Mouse (Mus musculus): ENCODE results near the gene Qsox1. TPM values are rescaled to one million over a fixed set of nuclear protein-coding genes. Genes with fewer than 3 reads are reported as not detected.

The Qsox1 gene
- polyA plus RNA-seq, 1 experiment from 2014 or later: 12.0 TPM

GRCm38 (mm10) chr1:155808261-155808660 lies 4.4 kb downstream of the Qsox1 start:
- no peak for DNase-seq (ENCODE audit: low spot score)
- Histone ChIP-seq H3K9me3 (ENCODE audit: control insufficient read depth, low read length) (no peaks in the 10 kb centered on the region), H3K27me3 (ENCODE audit: control insufficient read depth, insufficient read depth, low read length) (no peaks in the 10 kb centered on the region), H3K36me3 (replicated peaks; ENCODE audit: control insufficient read depth, insufficient read depth) (peaks cover 3% of the 10 kb centered on the region; the same call in 1 of the 2 replicates), H3K27ac (no peak overlapping the region), H3K4me2 (replicated peaks) (no peak overlapping the region), H3K4me1 (replicated peaks; ENCODE audit: control insufficient read depth, insufficient read depth, low read length) (0 out of 2 replicates have a peak, but pooled peaks cover 7% of the 10 kb centered on the region), H3K4me3 (replicated peaks; ENCODE audit: low read length) (no peak overlapping the region), H3K9ac (no peak overlapping the region)
- 97% methylated on average over 4 of the region's 4 CpGs for WGBS
- ATAC-seq (ENCODE audit: low FRiP score): no peak

- no peaks in the 10 kb centered on the region for H3K27me3 ChIP-seq (ENCODE audit: control insufficient read depth, insufficient read depth, low read length)
- no peak overlapping the region for H3K27ac ChIP-seq
- no peak overlapping the region for H3K9ac ChIP-seq
- peaks cover 12% of the 10 kb centered on the region for H3K36me3 ChIP-seq (replicated peaks; ENCODE audit: control insufficient read depth, insufficient read depth)
- WGBS: 95% methylated on average over 9 of the region's 9 CpGs
- H3K9me3 ChIP-seq (ENCODE audit: control insufficient read depth, low read length): no peaks in the 10 kb centered on the region
- no peak overlapping the region for H3K4me2 ChIP-seq (replicated peaks)
- DNase-seq (ENCODE audit: low spot score) (no peak), ATAC-seq (ENCODE audit: low FRiP score) (no peak)
- H3K4me1 ChIP-seq (replicated peaks; ENCODE audit: control insufficient read depth, insufficient read depth, low read length): no peaks in the 10 kb centered on the region
- no peak overlapping the region for H3K4me3 ChIP-seq (replicated peaks; ENCODE audit: low read length)
Measured at GRCm38 (mm10) chr1:155805607-155806006, 7.1 kb downstream of the Qsox1 start.

- 84% methylated on average over 11 of the region's 11 CpGs for WGBS
- ATAC-seq (ENCODE audit: low FRiP score): no peak
- H3K9me3 ChIP-seq (ENCODE audit: control insufficient read depth, low read length): no peaks in the 10 kb centered on the region
Measured at GRCm38 (mm10) chr1:155801014-155801991, 11.4 kb downstream of the Qsox1 start.

GRCm38 (mm10) chr1:155798000-155798399 lies 14.7 kb downstream of the Qsox1 start:
- ATAC-seq (ENCODE audit: low FRiP score): no peak

More at GRCm38 (mm10) chr1:155801014-155801991, 11.4 kb downstream of the Qsox1 start:
- DNase-seq (ENCODE audit: low spot score): no peak
- Histone ChIP-seq H3K27ac (no peak overlapping the region), H3K36me3 (replicated peaks; ENCODE audit: control insufficient read depth, insufficient read depth) (peaks cover 19% of the 10 kb centered on the region), H3K4me1 (replicated peaks; ENCODE audit: control insufficient read depth, insufficient read depth, low read length) (no peaks in the 10 kb centered on the region), H3K9ac (no peak overlapping the region), H3K4me2 (replicated peaks) (no peak overlapping the region), H3K27me3 (ENCODE audit: control insufficient read depth, insufficient read depth, low read length) (no peaks in the 10 kb centered on the region), H3K4me3 (replicated peaks; ENCODE audit: low read length) (no peak overlapping the region)

GRCm38 (mm10) chr1:155797425-155797824 lies 15.3 kb downstream of the Qsox1 start:
- DNase-seq (ENCODE audit: low spot score): no peak
- WGBS: 75% methylated on average over 4 of the region's 4 CpGs
- Histone ChIP-seq H3K27me3 (ENCODE audit: control insufficient read depth, insufficient read depth, low read length) (no peaks in the 10 kb centered on the region), H3K4me1 (replicated peaks; ENCODE audit: control insufficient read depth, insufficient read depth, low read length) (no peaks in the 10 kb centered on the region), H3K9ac (no peak overlapping the region), H3K4me3 (replicated peaks; ENCODE audit: low read length) (no peak overlapping the region), H3K36me3 (replicated peaks; ENCODE audit: control insufficient read depth, insufficient read depth) (peaks cover 28% of the 10 kb centered on the region), H3K9me3 (ENCODE audit: control insufficient read depth, low read length) (no peaks in the 10 kb centered on the region), H3K4me2 (replicated peaks) (no peak overlapping the region), H3K27ac (no peak overlapping the region)
- no peak for ATAC-seq (ENCODE audit: low FRiP score)

More at GRCm38 (mm10) chr1:155798000-155798399, 14.7 kb downstream of the Qsox1 start:
- Histone ChIP-seq H3K4me3 (replicated peaks; ENCODE audit: low read length) (no peak overlapping the region), H3K4me2 (replicated peaks) (no peak overlapping the region), H3K27ac (no peak overlapping the region), H3K9ac (no peak overlapping the region), H3K4me1 (replicated peaks; ENCODE audit: control insufficient read depth, insufficient read depth, low read length) (no peaks in the 10 kb centered on the region), H3K27me3 (ENCODE audit: control insufficient read depth, insufficient read depth, low read length) (no peaks in the 10 kb centered on the region), H3K36me3 (replicated peaks; ENCODE audit: control insufficient read depth, insufficient read depth) (peaks cover 33% of the 10 kb centered on the region), H3K9me3 (ENCODE audit: control insufficient read depth, low read length) (no peaks in the 10 kb centered on the region)
- no peak for DNase-seq (ENCODE audit: low spot score)
- 92% methylated on average over 4 of the region's 4 CpGs for WGBS

DNA sequence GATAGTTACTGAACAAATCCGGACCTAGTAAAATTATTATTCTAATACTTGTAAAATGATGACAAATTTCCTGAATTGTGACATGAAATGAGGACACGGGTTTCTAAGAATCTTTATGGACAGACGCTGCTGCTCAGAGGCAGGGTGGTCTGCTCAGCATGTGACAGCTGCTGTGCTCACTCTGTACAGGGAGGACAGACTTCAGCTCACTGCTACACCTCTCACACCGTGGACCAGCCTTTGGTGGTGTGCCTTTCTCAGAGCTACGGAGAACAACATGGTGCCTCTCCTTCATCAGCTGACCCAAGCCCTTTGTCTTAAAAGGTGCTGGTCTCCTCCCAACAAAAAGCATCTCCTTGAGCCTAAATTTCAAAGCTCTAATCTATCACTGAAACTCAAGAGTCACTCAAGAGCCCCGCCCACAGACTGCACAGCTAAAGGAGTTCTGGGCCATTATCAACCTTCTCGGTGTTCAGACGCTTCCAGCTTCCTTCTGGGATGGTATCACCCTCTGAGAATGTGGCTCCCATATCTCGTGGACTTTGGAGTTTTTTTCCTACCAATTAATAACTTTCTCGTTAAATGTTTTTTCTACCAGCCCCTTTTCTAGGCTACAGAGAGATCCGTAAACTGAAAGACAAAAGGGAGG lies 15.8 kb downstream of the Qsox1 start:
- ATAC-seq (ENCODE audit: low FRiP score): no peak
- WGBS: 75% methylated on average over 11 of the region's 11 CpGs
- H3K4me2 ChIP-seq (replicated peaks): no peak overlapping the region
- H3K4me1 ChIP-seq (replicated peaks; ENCODE audit: control insufficient read depth, insufficient read depth, low read length): no peaks in the 10 kb centered on the region
- H3K27ac ChIP-seq: no peak overlapping the region
- no peak overlapping the region for H3K4me3 ChIP-seq (replicated peaks; ENCODE audit: low read length)
- H3K9ac ChIP-seq: no peak overlapping the region
- peaks cover 27% of the 10 kb centered on the region for H3K36me3 ChIP-seq (replicated peaks; ENCODE audit: control insufficient read depth, insufficient read depth)
- no peak for DNase-seq (ENCODE audit: low spot score)
- no peaks in the 10 kb centered on the region for H3K27me3 ChIP-seq (ENCODE audit: control insufficient read depth, insufficient read depth, low read length)
- no peaks in the 10 kb centered on the region for H3K9me3 ChIP-seq (ENCODE audit: control insufficient read depth, low read length)

DNA sequence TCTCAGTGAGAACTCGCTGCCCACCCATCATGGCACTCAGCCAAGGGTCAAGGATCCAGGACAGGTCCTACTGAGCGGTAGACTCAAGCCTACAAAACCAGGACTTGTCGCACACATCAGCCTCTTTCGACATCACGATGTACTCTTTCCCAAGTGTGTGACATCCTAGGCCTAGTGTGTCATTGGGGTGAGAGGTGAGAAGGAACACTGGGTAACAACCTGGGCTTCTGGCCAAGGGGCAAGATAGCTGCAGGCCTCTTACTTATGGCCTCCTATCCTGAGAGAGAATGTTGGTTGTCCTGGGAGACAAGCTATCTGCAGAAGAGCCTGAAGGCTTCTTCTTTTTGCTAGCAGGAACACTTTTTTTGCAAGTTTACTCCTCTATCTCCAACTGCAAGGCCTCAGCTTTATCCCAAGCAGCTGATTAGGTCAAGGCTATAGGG lies 16.9 kb downstream of the Qsox1 start:
- WGBS: 97% methylated on average over 5 of the region's 5 CpGs
- ATAC-seq (ENCODE audit: low FRiP score): no peak
- no peaks in the 10 kb centered on the region for H3K27me3 ChIP-seq (ENCODE audit: control insufficient read depth, insufficient read depth, low read length)

GRCm38 (mm10) chr1:155794855-155795254 lies 17.8 kb downstream of the Qsox1 start:
- 92% methylated on average over 6 of the region's 6 CpGs for WGBS
- Histone ChIP-seq H3K27me3 (ENCODE audit: control insufficient read depth, insufficient read depth, low read length) (no peaks in the 10 kb centered on the region), H3K4me3 (replicated peaks; ENCODE audit: low read length) (no peak overlapping the region), H3K4me1 (replicated peaks; ENCODE audit: control insufficient read depth, insufficient read depth, low read length) (peaks cover 13% of the 10 kb centered on the region; the same call in 1 of the 2 replicates), H3K36me3 (replicated peaks; ENCODE audit: control insufficient read depth, insufficient read depth) (peaks cover 27% of the 10 kb centered on the region), H3K27ac (no peak overlapping the region), H3K9ac (no peak overlapping the region), H3K9me3 (ENCODE audit: control insufficient read depth, low read length) (no peaks in the 10 kb centered on the region), H3K4me2 (replicated peaks) (no peak overlapping the region)
- ATAC-seq (ENCODE audit: low FRiP score) (no peak), DNase-seq (ENCODE audit: low spot score) (no peak)

More for the DNA sequence above, 16.9 kb downstream of the Qsox1 start:
- no peaks in the 10 kb centered on the region for H3K9me3 ChIP-seq (ENCODE audit: control insufficient read depth, low read length)
- H3K36me3 ChIP-seq (replicated peaks; ENCODE audit: control insufficient read depth, insufficient read depth): peaks cover 27% of the 10 kb centered on the region
- no peak overlapping the region for H3K4me2 ChIP-seq (replicated peaks)
- H3K4me3 ChIP-seq (replicated peaks; ENCODE audit: low read length): no peak overlapping the region
- DNase-seq (ENCODE audit: low spot score): no peak
- no peak overlapping the region for H3K9ac ChIP-seq
- H3K4me1 ChIP-seq (replicated peaks; ENCODE audit: control insufficient read depth, insufficient read depth, low read length): peaks cover 3% of the 10 kb centered on the region; the same call in 1 of the 2 replicates
- no peak overlapping the region for H3K27ac ChIP-seq

- H3K9ac ChIP-seq: no peak overlapping the region
- H3K4me1 ChIP-seq (replicated peaks; ENCODE audit: control insufficient read depth, insufficient read depth, low read length): peaks cover 14% of the 10 kb centered on the region; the same call in 1 of the 2 replicates
- H3K27ac ChIP-seq: no peak overlapping the region
- no peak for DNase-seq (ENCODE audit: low spot score)
- no peak for ATAC-seq (ENCODE audit: low FRiP score)
- H3K36me3 ChIP-seq (replicated peaks; ENCODE audit: control insufficient read depth, insufficient read depth): peaks cover 23% of the 10 kb centered on the region
- no peaks in the 10 kb centered on the region for H3K9me3 ChIP-seq (ENCODE audit: control insufficient read depth, low read length)
- H3K27me3 ChIP-seq (ENCODE audit: control insufficient read depth, insufficient read depth, low read length): no peaks in the 10 kb centered on the region
- no peak overlapping the region for H3K4me3 ChIP-seq (replicated peaks; ENCODE audit: low read length)
- H3K4me2 ChIP-seq (replicated peaks): no peak overlapping the region
- 66% methylated on average over 5 of the region's 5 CpGs for WGBS
Measured at GRCm38 (mm10) chr1:155791919-155792318, 20.8 kb downstream of the Qsox1 start.
